Mouse (Mus musculus): Measurements from ENCODE around the gene Kcmf1. TPM values are rescaled to one million over a fixed set of nuclear protein-coding genes. Genes with fewer than 3 reads are reported as not detected.

The Kcmf1 gene
- polyA plus RNA-seq, 1 experiment, result 517 TPM

- Histone ChIP-seq H3K27ac (ENCODE audit: control insufficient read depth, insufficient read depth, low read depth, low read length) (peak overlapping the region; percentile 91), H3K27me3 (ENCODE audit: control insufficient read depth, insufficient read depth, low read length) (no peaks in the 10 kb centered on the region), H3K36me3 (ENCODE audit: control insufficient read depth, insufficient read depth, low read length) (no peaks in the 10 kb centered on the region), H3K4me3 (ENCODE audit: control insufficient read depth, low read depth, low read length) (peak overlapping the region; percentile 82), H3K4me1 (ENCODE audit: control insufficient read depth, insufficient read depth, low read length) (peaks cover 9% of the 10 kb centered on the region)
- TF ChIP-seq CTCF (IDR thresholded peaks at IDR 0.05; ENCODE audit: control insufficient read depth, insufficient read depth, insufficient replicate concordance, low read depth, low read length) (no peak), POLR2A (IDR thresholded peaks at IDR 0.05; ENCODE audit: control insufficient read depth, low read depth, low read length) (no peak)
Measured at GRCm38 (mm10) chr6:72898244-72899200, 1.3 kb downstream of the Kcmf1 start.

DNA sequence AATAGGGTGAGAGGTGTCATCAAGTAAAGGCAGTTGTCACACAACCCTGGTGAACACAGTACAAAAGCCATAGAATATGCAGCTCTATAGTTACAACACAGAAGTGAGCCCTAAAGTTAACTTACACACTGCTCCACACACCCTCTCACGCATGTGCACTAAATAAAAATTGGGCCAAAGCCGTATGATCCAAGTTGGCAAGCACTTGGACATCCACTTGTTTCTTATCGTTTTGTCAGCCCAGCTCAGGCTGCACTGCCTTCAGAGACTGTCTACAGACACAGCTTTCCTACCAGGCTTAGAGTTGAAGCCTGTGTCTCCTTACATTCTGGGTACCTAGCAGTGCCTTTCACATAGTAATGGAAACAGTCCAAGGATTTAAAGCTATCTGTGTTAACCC, 4.8 kb downstream of the Kcmf1 start:
- H3K27ac ChIP-seq (ENCODE audit: control insufficient read depth, insufficient read depth, low read depth, low read length), result no peak overlapping the region
- TF ChIP-seq POLR2A (IDR thresholded peaks at IDR 0.05; ENCODE audit: control insufficient read depth, low read depth, low read length) (no peak), CTCF (IDR thresholded peaks at IDR 0.05; ENCODE audit: control insufficient read depth, insufficient read depth, insufficient replicate concordance, low read depth, low read length) (no peak)
- no peak overlapping the region for H3K4me3 ChIP-seq (ENCODE audit: control insufficient read depth, low read depth, low read length)
- no peaks in the 10 kb centered on the region for H3K27me3 ChIP-seq (ENCODE audit: control insufficient read depth, insufficient read depth, low read length)
- H3K36me3 ChIP-seq (ENCODE audit: control insufficient read depth, insufficient read depth, low read length), result no peaks in the 10 kb centered on the region
- H3K4me1 ChIP-seq (ENCODE audit: control insufficient read depth, insufficient read depth, low read length), result peaks cover 2% of the 10 kb centered on the region; the same call in 1 of the 2 replicates

- Histone ChIP-seq H3K36me3 (ENCODE audit: control insufficient read depth, insufficient read depth, low read length) (no peaks in the 10 kb centered on the region), H3K4me3 (ENCODE audit: control insufficient read depth, low read depth, low read length) (no peak overlapping the region), H3K27me3 (ENCODE audit: control insufficient read depth, insufficient read depth, low read length) (no peaks in the 10 kb centered on the region), H3K4me1 (ENCODE audit: control insufficient read depth, insufficient read depth, low read length) (peaks cover 1% of the 10 kb centered on the region; the same call in 1 of the 2 replicates), H3K27ac (ENCODE audit: control insufficient read depth, insufficient read depth, low read depth, low read length) (no peak overlapping the region)
- no peak for TF ChIP-seq POLR2A (IDR thresholded peaks at IDR 0.05; ENCODE audit: control insufficient read depth, low read depth, low read length)
- TF ChIP-seq CTCF (IDR thresholded peaks at IDR 0.05; ENCODE audit: control insufficient read depth, insufficient read depth, insufficient replicate concordance, low read depth, low read length), result no peak
Measured at GRCm38 (mm10) chr6:72891238-72891637, 8.5 kb downstream of the Kcmf1 start.

DNA sequence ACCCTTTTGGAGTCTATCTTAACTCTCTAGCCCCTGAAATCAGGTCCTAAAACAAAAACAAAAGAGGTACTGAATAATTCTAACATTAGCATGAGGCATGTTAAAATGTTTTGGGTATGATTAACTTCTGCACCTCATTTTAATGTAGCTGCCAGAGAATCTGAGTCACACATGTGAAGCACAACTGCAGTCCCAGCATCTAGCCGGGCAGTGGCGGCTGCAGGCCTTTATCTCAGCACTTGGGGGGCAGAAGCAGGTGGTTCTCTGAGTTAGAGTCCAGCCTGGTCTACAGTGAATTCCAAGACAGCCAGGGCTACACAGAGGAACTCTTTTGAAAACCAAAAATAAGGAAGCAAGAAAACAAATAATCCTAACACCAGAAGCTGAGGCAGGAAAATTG, 11.1 kb downstream of the Kcmf1 start:
- Histone ChIP-seq H3K27me3 (ENCODE audit: control insufficient read depth, insufficient read depth, low read length) (no peaks in the 10 kb centered on the region), H3K4me1 (ENCODE audit: control insufficient read depth, insufficient read depth, low read length) (no peaks in the 10 kb centered on the region), H3K27ac (ENCODE audit: control insufficient read depth, insufficient read depth, low read depth, low read length) (no peak overlapping the region), H3K36me3 (ENCODE audit: control insufficient read depth, insufficient read depth, low read length) (no peaks in the 10 kb centered on the region), H3K4me3 (ENCODE audit: control insufficient read depth, low read depth, low read length) (no peak overlapping the region)
- TF ChIP-seq CTCF (IDR thresholded peaks at IDR 0.05; ENCODE audit: control insufficient read depth, insufficient read depth, insufficient replicate concordance, low read depth, low read length) (no peak), POLR2A (IDR thresholded peaks at IDR 0.05; ENCODE audit: control insufficient read depth, low read depth, low read length) (no peak)

DNA sequence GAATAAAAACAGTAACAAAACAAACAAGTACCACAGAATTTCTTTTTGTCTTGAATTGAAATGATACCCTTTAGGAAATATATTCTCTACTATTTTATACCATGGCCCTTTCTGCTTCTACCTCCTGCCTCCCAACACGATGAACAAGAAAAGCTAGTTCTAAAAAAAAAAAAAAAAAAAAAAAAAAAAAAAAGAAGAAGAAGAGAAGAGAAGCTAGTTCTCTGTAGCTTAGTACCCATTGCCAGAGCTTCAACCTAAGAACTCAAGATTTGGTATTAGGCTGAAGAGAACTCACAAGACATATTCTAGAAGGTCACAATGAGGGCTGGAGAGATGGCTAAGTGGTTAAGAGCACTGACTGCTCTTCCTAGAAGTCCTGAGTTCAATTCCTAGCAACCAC, 14.5 kb downstream of the Kcmf1 start:
- H3K4me3 ChIP-seq (ENCODE audit: control insufficient read depth, low read depth, low read length), result no peak overlapping the region
- no peak overlapping the region for H3K27ac ChIP-seq (ENCODE audit: control insufficient read depth, insufficient read depth, low read depth, low read length)
- no peaks in the 10 kb centered on the region for H3K27me3 ChIP-seq (ENCODE audit: control insufficient read depth, insufficient read depth, low read length)
- TF ChIP-seq POLR2A (IDR thresholded peaks at IDR 0.05; ENCODE audit: control insufficient read depth, low read depth, low read length), result no peak
- TF ChIP-seq CTCF (IDR thresholded peaks at IDR 0.05; ENCODE audit: control insufficient read depth, insufficient read depth, insufficient replicate concordance, low read depth, low read length), result no peak
- no peaks in the 10 kb centered on the region for H3K36me3 ChIP-seq (ENCODE audit: control insufficient read depth, insufficient read depth, low read length)
- no peaks in the 10 kb centered on the region for H3K4me1 ChIP-seq (ENCODE audit: control insufficient read depth, insufficient read depth, low read length)

DNA sequence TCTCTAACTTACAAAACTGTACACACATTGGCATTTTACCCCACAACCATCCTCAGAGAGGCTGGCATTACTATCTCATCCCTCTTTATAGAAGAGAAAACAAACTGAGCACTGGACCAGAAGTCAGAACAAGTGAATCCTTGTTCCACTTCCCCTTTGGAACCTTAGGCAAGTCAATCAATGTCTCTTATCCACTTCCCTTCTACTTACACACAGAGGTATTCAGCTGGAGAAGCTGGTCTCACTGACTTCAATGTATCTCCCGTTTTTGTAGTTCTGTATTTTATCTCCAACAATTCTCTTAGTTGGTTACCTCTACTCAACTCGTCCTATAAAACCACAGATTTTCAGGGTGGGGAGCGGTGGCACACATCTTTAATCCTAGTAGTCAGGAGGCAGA, 15.0 kb downstream of the Kcmf1 start:
- TF ChIP-seq CTCF (IDR thresholded peaks at IDR 0.05; ENCODE audit: control insufficient read depth, insufficient read depth, insufficient replicate concordance, low read depth, low read length) (no peak), POLR2A (IDR thresholded peaks at IDR 0.05; ENCODE audit: control insufficient read depth, low read depth, low read length) (no peak)
- H3K27me3 ChIP-seq (ENCODE audit: control insufficient read depth, insufficient read depth, low read length), result no peaks in the 10 kb centered on the region
- H3K36me3 ChIP-seq (ENCODE audit: control insufficient read depth, insufficient read depth, low read length), result no peaks in the 10 kb centered on the region
- H3K4me1 ChIP-seq (ENCODE audit: control insufficient read depth, insufficient read depth, low read length), result no peaks in the 10 kb centered on the region
- no peak overlapping the region for H3K4me3 ChIP-seq (ENCODE audit: control insufficient read depth, low read depth, low read length)
- no peak overlapping the region for H3K27ac ChIP-seq (ENCODE audit: control insufficient read depth, insufficient read depth, low read depth, low read length)

- no peak overlapping the region for H3K27ac ChIP-seq (ENCODE audit: control insufficient read depth, insufficient read depth, low read depth, low read length)
- no peaks in the 10 kb centered on the region for H3K36me3 ChIP-seq (ENCODE audit: control insufficient read depth, insufficient read depth, low read length)
- TF ChIP-seq POLR2A (IDR thresholded peaks at IDR 0.05; ENCODE audit: control insufficient read depth, low read depth, low read length) (no peak), CTCF (IDR thresholded peaks at IDR 0.05; ENCODE audit: control insufficient read depth, insufficient read depth, insufficient replicate concordance, low read depth, low read length) (no peak)
Measured at GRCm38 (mm10) chr6:72882661-72883458, 16.9 kb downstream of the Kcmf1 start.

More at GRCm38 (mm10) chr6:72882661-72883458, 16.9 kb downstream of the Kcmf1 start:
- Histone ChIP-seq H3K4me1 (ENCODE audit: control insufficient read depth, insufficient read depth, low read length) (no peaks in the 10 kb centered on the region), H3K27me3 (ENCODE audit: control insufficient read depth, insufficient read depth, low read length) (no peaks in the 10 kb centered on the region), H3K4me3 (ENCODE audit: control insufficient read depth, low read depth, low read length) (no peak overlapping the region)

Measured in testis, adult 2 months (tissue).